Mouse (Mus musculus) splenic B cell, adult 2 months (primary cell): ENCODE results near the gene Otub1.

Experiments
- DNase-seq: peaks from one replicate; pipeline ENCODE4 v3.0.0-alpha.2; 2011; ENCODE audit warnings: low read depth, low spot score
- H3K27me3 ChIP-seq: 2 replicates; pipeline ENCODE4 v1.6.1; 2012; ENCODE audit warnings: mild to moderate bottlenecking, low read length, moderate library complexity, mixed read lengths; ENCODE audit not compliant: control insufficient read depth, poor library complexity, insufficient read depth, severe bottlenecking
- H3K36me3 ChIP-seq: 2 replicates; pipeline ENCODE4 v1.6.1; 2012; ENCODE audit warnings: mild to moderate bottlenecking, low read length, moderate library complexity, mixed read lengths; ENCODE audit not compliant: control insufficient read depth, poor library complexity, insufficient read depth, severe bottlenecking

Gene Otub1

DNA sequence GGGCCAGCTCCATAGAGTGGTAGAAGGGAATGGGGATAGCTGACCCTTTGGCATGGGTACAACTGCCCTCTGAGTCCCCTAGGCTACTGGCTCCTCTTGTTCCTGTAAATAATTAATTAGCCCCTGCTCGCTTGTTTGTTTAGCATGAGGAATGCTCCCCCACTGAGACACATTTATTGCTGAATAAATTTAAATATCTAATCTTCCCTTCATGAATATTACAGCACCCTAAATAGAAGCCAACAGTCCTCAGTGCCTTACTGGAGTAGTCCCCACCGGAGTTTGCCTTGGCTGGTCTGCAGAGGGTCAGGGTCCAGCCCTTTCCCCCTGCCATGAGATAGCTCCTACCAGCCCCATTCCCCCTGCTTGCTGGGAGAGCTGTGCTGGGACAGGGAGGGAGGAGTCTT is 13.6 kb downstream of the Otub1 start:
- no peak for DNase-seq
- no peaks in the 10 kb centered on the region for H3K27me3 ChIP-seq

GRCm38 (mm10) chr19:7191639-7192038 is 14.5 kb downstream of the Otub1 start:
- no peaks in the 10 kb centered on the region for H3K27me3 ChIP-seq
- no peak for DNase-seq

More for the DNA sequence above, 13.6 kb downstream of the Otub1 start:
- H3K36me3 ChIP-seq = no peaks in the 10 kb centered on the region

GRCm38 (mm10) chr19:7190986-7191385 is 15.1 kb downstream of the Otub1 start:
- no peak for DNase-seq
- H3K27me3 ChIP-seq = no peaks in the 10 kb centered on the region
- no peaks in the 10 kb centered on the region for H3K36me3 ChIP-seq

More at GRCm38 (mm10) chr19:7191639-7192038, 14.5 kb downstream of the Otub1 start:
- no peaks in the 10 kb centered on the region for H3K36me3 ChIP-seq

DNA sequence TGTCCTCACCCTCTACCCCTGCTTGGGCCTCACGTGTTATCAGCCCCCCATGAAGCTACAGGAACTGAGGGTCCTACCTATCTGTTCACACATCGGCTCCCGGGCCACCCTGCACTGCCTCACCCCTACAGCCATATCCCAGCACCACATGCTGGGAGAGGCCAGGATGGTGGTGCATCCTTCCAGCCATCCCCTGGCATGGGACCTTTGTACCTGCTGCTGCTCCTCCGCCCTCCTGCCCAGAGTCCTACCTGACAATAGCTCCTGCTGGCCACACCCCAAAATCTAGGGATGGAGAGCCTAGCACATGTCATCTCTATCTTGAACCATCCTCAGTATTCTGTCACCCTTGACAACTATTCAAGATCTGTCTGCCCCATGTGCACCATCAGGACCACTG is 17.1 kb downstream of the Otub1 start:
- DNase-seq = no peak
- Histone ChIP-seq H3K36me3 (no peaks in the 10 kb centered on the region), H3K27me3 (no peaks in the 10 kb centered on the region)

- Histone ChIP-seq H3K36me3 (no peaks in the 10 kb centered on the region), H3K27me3 (no peaks in the 10 kb centered on the region)
- DNase-seq = no peak
These were observed 19.0 kb downstream of the Otub1 start for GRCm38 (mm10) chr19:7187157-7187556.

GRCm38 (mm10) chr19:7185715-7186291 is 20.3 kb downstream of the Otub1 start:
- no peak for DNase-seq
- H3K36me3 ChIP-seq = no peaks in the 10 kb centered on the region
- H3K27me3 ChIP-seq = no peaks in the 10 kb centered on the region

- no peak for DNase-seq
- no peaks in the 10 kb centered on the region for H3K27me3 ChIP-seq
- no peaks in the 10 kb centered on the region for H3K36me3 ChIP-seq
These were observed 21.1 kb downstream of the Otub1 start for GRCm38 (mm10) chr19:7185059-7185458.

GRCm38 (mm10) chr19:7183419-7183818 is 22.7 kb downstream of the Otub1 start:
- Histone ChIP-seq H3K27me3 (no peaks in the 10 kb centered on the region), H3K36me3 (no peaks in the 10 kb centered on the region)
- DNase-seq = no peak

DNA sequence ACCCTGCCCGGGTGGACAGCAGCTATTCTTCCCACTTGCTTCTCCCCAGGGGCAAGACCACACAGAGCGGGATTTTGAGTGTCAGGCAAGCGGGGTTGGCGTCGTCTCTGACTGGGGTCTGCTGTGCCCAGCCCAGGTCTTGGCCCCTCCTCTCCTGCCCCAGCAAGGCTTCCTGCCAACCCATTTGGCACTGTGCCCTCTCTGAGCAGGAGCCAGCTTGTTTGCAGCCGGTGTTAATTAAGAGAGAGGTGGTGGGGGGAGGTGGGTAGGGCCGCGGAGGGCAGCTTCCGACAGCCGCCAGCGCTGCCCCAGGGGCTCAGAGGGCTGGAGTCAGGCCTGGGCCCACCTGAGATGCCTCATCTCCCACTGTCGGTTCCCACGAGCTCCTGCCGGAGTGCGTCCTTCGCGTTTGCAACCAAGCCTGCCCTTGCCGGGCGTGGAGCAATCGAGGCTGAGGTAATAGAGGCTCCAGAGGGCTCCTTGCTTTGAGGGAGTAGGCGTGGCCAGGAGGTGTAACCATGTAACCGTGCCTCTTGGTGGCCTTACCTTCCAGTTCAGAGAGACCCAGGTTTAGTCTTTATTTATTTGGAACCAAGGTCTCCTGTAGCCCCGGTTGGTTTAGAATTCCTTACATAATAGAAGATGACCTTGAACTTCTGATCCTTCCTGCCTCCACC is 23.7 kb downstream of the Otub1 start:
- Histone ChIP-seq H3K36me3 (no peaks in the 10 kb centered on the region), H3K27me3 (no peaks in the 10 kb centered on the region)
- DNase-seq = no peak

DNA sequence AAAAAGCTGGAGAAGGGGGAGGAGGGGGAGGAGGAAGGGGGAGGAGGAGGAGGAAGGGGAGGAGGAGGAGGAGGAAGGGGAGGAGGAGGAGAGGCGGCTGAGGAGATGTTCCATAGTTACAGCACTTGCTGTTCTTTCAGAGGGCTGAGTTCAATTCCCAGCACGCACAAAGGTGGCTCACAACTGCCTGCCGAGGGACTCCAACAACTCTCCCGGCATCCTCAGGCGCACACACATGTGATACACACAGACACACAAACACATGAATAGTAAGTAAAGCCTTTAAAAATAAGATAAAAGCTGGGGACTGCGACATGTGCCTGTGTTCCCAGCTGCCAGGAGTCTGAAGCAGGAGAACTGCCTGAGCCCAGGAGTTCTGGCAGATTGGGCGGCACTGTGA is 24.6 kb downstream of the Otub1 start:
- Histone ChIP-seq H3K27me3 (no peaks in the 10 kb centered on the region), H3K36me3 (no peaks in the 10 kb centered on the region)
- no peak for DNase-seq

GRCm38 (mm10) chr19:7180756-7181405 is 25.2 kb downstream of the Otub1 start:
- no peaks in the 10 kb centered on the region for H3K27me3 ChIP-seq
- DNase-seq = no peak
- no peaks in the 10 kb centered on the region for H3K36me3 ChIP-seq

GRCm38 (mm10) chr19:7178841-7179452 is 27.2 kb downstream of the Otub1 start:
- Histone ChIP-seq H3K36me3 (no peaks in the 10 kb centered on the region), H3K27me3 (no peaks in the 10 kb centered on the region)
- DNase-seq = no peak

- Histone ChIP-seq H3K36me3 (no peaks in the 10 kb centered on the region), H3K27me3 (no peaks in the 10 kb centered on the region)
- DNase-seq = no peak
These were observed 28.2 kb downstream of the Otub1 start for GRCm38 (mm10) chr19:7177804-7178511.

GRCm38 (mm10) chr19:7176041-7176696 is 29.9 kb downstream of the Otub1 start:
- no peak for DNase-seq
- H3K27me3 ChIP-seq = no peaks in the 10 kb centered on the region
- no peaks in the 10 kb centered on the region for H3K36me3 ChIP-seq
